Mouse (Mus musculus) C2C12 (cell line): ENCODE measurements at regions not wholly inside any gene's neighbourhood (a gene's known extent, or its start where the extent isn't known, plus 50 kb on each side); places are given as distances from the start of the nearest gene placed in this dataset.

ENCODE experiments used
- CTCF ChIP-seq: IDR thresholded peaks from one replicate; pipeline ENCODE4 v1.5.1; 2011; ENCODE audit not compliant: control insufficient read depth, insufficient read depth, insufficient read length
- MAX ChIP-seq: IDR thresholded peaks from one replicate; pipeline ENCODE4 v1.6.1; 2011; ENCODE audit warnings: mild to moderate bottlenecking, control low read depth
- USF1 ChIP-seq: IDR thresholded peaks from one replicate; pipeline ENCODE4 v1.6.1; 2011; ENCODE audit warnings: low read depth, mild to moderate bottlenecking, control low read depth, moderate library complexity

DNA sequence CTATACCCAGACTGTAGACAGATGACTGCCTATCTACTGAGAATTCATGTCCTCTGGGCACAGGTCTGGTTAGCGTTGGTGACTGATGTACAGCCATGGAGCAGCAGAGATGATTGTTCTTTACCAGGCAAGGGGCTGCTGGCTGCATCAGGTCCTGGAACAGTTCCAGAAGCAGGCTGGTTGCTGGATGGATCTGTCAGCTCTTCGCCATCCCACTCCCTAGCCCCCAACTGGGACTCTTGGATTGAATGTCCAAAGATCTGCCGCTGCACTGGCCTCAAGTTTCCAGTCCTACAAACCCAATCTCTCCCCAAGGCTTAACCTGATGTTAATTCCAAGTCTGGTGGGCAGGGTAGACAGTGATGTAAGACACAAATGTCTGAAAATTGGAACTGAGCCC, 200.7 kb upstream of the Meis1 start:
- no peak for TF ChIP-seq USF1
- no peak for TF ChIP-seq CTCF
- TF ChIP-seq MAX: no peak
